Mouse (Mus musculus): ENCODE measurements around the gene Copz2. TPM values are rescaled to one million over a fixed set of nuclear protein-coding genes. Genes with fewer than 3 reads are reported as not detected.
A peak's percentile ranks its signal among the peaks of the same experiment; 100 is the strongest.
"Not testable (repeated sequence)": the region's sequence is repeated elsewhere in the genome, so short reads cannot be mapped to it uniquely, and the experiment has no call there.

Copz2 gene
- total RNA-seq, 2 experiments from 2014 or later = 36.0 to 39.4 TPM

DNA sequence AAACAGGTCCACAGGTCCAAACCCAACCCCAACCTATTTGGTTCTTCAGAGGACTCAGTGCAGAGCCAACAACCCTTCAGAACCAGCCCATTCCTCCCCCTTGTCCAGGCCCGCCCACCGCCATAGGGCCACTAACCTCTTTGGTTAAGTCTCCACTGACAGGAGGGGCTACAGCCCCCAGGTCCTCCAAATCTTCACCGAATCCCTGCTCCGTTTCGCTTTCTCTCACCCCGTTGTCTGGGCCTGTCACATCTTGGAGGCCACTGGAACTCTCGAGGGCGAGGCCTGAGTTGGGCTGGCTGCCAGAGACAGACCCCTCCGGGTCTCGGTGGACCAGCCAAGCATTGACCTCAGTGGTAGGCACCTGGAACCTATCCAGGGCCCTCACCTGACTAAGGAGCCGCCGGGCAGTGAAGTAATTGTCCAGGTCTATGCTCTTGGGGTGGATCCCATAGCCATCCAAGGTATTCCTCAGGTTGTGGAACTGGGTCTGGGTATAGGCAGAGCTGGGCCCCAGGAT is 22.5 kb upstream of the Copz2 start:
- peak in 1 of 2 experiments; percentile 35 for DNase-seq

DNA sequence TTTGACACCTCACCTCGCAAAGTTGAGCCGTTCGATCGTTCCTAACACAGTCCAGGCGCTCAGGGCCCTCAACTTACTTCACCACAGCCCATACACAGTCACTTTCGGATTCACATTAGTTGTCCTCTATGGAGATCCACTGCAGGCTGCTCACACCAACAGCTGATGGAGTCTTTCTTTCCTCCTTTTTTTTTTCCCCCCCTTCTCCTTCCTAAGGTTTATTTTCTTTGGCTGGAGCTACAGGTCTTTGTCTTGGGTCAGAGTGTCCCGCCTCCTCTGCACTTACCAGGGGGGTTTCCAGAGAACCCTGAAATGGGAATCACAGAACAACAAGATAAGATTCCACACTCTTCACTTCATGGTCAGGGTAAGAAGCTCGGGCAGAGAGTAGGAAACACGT is 21.8 kb upstream of the Copz2 start:
- DNase-seq = peak in 1 of 2 experiments; percentile 31
- intact Hi-C loops (cut with DNase I) = loop anchor here (5.0 kb wide), 1 partner anchor 139 kb away; no protein-coding TSS in a partner anchor

More for the DNA sequence above, 22.5 kb upstream of the Copz2 start:
- intact Hi-C loops (cut with DNase I) = loop anchor here (5.0 kb wide), 1 partner anchor 140 kb away; no protein-coding TSS in a partner anchor

DNA sequence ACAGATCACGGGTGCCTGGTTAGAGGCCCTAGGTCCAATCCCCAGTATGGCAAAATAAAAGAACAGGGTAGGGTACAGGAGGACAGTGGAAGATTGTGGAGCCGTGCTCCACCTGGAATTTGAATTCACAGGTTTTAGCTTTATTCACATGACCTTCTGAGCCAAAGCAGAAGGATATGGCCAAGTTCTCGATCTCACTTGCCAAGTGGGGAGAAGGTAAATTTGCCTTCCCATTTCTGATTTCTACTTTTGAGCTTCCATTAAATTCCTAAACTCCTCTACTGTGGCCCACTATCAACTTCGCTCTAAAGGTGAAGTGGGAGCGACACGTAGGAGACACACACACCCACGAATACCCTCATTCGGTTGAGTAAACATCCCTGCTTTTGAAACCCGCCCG is 20.8 kb upstream of the Copz2 start:
- intact Hi-C loops (cut with DNase I) = loop anchor here (1.0 to 5.0 kb wide), 2 partner anchors 40 to 138 kb away; partner anchors contain the start of gene Cbx1

DNA sequence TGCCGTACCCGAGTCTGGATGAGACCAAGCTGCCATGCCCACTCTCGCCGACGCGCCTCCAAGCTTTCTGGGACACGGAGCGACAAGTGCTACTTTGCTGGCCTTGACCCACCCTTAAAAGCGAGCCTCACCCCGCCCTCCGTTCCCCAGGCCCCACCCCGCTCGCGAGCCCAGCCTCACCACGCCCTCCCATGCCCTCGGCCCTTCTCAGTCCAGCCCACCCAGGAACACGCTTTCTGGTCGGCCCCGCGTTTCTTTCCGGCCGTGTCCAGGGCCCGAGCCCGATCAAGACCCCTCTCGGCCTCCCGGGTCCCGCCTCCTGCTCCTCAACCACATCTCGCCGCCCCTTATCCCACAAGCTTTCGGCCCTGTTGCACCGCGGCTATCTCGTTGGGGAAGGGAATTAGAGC is 20.3 kb upstream of the Copz2 start:
- peak; percentile 89 to 91 for DNase-seq
- intact Hi-C loops (cut with DNase I) = loop anchor here (1.0 to 5.0 kb wide), 2 partner anchors 40 to 138 kb away; partner anchors contain the start of gene Cbx1

More for the DNA sequence above, 20.8 kb upstream of the Copz2 start:
- DNase-seq = no peak

DNA sequence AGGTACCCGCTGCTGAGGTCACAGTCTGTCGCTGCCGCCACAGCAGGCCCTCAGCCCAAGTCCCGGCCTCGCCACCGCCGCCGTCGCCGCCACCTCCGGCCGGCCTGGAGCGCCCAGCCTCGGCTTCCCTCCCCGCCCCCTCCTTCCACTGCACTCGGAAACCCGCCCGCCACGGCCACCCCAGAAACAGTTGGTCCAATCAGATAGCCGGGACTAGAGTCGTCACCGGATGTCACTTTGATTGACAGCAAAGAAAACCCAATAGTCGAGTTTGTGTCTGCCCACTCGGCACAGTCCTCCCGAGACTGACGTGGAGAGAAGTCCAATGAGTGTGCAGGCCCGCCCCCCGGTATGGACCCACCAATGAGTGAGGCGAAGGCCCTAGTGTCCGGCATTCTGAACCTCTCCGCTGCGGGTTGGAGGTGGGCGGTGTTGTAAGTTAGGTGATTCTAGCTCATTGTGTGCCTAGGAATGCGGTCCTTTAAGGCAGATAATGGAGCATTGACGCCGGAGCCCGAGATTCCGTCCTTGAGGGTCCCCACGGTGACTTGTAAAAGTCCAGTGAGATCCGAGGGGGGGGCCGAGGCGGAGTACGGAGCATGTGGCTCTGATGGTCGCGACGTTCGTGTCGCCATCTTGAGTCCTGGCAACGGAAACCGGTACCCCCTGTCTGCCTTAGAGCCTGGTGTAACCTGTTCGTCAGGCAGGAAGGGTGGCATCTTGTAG is 19.7 kb upstream of the Copz2 start, which contains the start of gene Nfe2l1:
Gene Nfe2l1, minus strand, starts transcription at position 156 of the 726 bp plus-strand sequence.
- intact Hi-C loops (cut with DNase I) = loop anchor here (1.0 to 5.0 kb wide), 2 partner anchors 41 to 137 kb away; partner anchors contain the start of gene Cbx1
- DNase-seq = peak; percentile 95

DNA sequence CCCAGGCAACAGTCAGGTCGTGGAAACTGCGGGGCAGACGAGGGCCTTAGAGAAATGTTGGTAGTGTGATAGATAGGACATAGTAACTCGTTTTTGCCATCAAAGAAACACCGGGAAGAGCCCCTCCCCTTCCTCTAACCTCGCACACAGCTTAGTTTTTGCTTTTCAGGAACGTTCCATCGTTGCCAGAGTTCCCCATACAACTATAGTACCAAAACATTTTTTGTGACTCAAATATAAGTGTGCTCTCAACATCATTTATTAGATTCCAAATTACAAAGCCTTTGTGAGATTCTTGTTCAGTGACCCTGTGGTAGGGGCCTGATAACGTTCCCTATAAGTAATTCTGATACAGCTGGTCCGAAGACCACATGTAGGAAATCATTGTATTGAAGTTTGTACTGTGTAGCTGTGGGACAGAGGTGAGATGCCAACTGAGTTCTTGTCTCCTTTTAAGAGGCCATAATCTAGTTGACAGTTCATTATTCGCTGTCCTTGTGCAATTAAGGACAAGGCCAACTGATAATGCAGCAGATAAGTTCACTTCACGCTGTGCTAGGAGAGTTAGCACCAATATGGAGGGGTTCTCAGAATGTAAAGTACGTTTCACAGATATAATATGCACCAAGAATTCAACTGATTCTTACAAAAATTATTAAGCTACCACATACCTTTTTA is 19.0 kb upstream of the Copz2 start:
- DNase-seq = no peak
- intact Hi-C loops (cut with DNase I) = loop anchor here (1.0 kb wide), 1 partner anchor 19 kb away; the partner anchor contains the start of gene Copz2

DNA sequence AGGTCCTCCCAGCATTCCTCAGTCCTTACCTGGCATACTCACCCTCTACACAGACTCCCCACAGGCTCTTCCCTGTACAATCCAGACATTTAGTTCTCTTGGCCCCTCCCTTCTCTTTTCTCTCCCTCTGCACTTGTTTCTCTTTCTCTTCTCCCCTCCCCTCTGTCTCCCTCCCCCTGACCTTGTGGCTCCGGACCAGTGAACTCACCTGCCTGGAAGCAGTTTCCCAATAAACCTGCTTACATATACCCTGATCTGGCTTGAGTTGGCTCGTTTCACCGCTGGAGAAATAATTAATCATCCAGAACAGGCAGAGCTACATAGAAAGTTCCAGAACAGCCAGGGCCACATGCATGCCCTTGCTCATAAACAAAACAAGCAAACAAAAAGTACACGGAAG is 18.2 kb upstream of the Copz2 start:
- DNase-seq = no peak
- intact Hi-C loops (cut with DNase I) = loop anchor here (1.0 kb wide), 1 partner anchor 18 kb away; the partner anchor contains the start of gene Copz2

DNA sequence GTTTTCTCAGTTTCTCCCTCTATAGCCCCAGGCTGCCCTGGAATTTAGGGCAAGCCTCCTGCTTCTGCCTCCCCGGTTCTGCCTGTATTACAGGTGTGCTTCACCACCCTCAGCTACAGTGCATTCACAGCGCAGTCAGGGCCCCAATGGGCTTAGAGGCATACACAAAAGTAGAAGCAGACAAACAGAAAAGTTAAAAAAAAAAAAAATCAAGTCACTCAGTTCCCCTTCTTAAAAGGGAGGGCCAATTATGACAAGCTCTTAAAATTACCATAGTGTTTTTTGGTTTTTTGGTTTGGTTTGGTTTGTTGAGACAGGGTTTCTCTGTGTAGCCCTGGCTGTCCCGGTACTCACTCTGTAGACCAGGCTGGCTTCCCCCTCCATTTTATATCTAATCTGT is 17.1 kb upstream of the Copz2 start:
- DNase-seq = no peak
- intact Hi-C loops (cut with DNase I) = no loop called here

DNA sequence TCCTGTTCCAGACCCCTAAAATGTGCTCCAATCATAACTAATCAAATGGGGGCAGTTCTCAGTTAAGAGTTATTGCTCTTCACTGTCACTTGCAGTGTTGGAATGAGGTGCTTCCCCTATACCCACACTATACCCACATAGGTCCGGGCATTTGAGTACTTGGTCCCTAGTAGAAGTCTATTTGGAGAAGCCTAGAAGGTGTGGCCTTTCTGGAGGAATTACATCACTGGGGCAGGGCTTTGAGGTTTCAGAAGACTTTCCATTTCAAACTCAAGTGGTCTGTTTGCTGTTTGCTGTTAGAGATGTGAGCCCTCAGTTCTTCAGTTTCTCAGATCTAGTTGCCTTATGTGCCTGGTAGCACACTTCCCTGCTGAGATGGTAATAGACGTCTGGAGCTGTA is 16.7 kb upstream of the Copz2 start:
- intact Hi-C loops (cut with DNase I) = no loop called here
- DNase-seq = no peak

DNA sequence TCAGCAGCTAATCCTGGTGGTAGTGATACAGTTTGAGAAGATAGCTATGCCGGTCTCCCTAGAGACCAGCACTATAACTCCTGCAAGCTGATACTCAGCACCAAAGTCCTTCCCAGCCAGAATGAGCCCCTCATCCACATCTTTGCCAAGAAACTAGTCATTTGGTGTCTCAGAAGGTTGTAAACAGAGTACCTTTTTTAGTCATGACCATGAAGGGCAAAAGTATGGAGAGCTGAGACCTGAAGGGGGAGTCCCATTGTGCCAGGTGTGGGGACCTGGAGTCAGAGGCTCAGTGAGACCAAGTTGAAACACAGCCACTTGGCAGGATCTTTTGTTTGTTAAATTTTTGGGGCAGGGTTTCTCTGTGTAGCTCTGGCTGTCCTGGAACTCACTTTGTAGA is 15.5 kb upstream of the Copz2 start:
- no peak for DNase-seq
- intact Hi-C loops (cut with DNase I) = no loop called here

DNA sequence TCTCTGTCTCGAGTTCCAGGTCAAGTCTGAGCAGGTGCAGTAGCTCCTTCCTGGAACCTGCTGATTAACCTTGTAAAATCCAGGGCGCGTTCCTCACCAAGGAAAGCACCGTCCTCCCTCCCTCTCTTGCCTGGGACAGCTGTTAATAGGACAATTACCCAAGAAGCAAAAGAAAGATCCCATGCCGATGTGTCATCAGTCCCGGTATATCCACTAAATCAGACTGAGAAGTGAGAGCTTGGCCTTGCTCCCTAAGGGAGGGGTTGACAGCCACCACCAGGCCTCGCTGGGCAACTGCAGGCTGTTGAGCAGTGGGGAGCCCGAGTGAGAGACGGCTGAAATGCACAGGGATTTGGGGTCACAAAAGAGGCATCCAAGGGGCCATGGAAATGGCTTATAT is 12.4 kb upstream of the Copz2 start:
- DNase-seq = no peak
- intact Hi-C loops (cut with DNase I) = no loop called here

DNA sequence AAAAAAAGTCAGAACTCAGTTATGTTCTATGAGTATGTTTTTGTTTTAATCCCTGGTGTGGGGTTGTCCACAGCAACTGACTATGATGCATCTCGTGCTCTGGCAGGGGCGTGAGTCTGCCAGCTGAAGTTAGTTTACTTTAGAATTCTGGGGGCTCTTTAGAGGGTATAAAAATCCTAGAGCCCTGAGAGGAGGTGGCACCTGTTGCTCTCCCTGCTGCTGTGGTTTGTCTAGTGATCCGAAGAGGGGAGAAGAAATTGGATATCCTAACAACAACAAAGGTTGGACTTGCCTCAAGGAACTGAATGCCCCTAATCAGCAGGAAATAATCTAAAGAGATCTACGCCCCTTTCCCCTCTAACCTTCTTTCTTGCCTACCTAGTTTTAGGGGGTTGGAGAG is 11.3 kb upstream of the Copz2 start:
- intact Hi-C loops (cut with DNase I) = loop anchor here (2.0 kb wide), 1 partner anchor 16 kb away; no protein-coding TSS in a partner anchor
- no peak for DNase-seq

DNA sequence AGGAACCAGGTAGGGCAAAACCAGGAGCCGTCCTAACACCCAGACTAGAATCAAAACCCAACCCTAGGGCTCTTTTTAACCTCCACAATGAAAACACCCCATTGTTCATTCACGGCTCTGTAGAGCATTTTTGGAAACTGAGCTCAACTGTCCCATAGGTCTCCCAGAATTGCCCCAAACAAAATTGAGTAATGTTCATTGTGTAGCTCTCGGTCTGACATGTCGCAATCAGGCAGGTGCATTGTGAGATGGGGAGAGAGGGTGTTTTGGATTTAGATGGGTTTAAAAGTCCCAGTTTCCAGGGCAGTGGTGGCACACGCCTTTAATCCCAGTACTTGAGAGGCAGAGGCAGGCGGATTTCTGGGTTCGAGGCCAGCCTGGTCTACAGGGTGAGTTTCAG is 10.2 kb upstream of the Copz2 start:
- no peak for DNase-seq

DNA sequence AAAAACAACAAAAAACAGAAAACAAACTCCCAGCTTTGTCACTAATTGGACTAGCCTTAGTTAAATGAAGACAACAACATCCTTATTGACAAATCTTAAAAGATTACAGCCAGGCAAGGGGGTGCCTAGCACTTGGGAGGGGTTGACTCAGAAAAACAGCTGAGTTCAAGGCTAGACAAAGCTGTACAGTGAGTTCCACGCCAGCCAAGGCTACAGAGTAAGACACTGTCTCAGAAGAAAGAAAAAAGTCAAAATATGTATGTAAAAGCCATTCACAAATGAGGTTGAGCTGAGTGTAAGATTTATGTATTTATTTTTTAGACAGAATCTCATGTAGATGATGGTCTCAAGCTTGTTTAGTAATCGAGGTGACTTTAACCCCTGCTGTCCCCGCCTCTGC is 9.8 kb upstream of the Copz2 start:
- intact Hi-C loops (cut with DNase I) = loop anchor here (2.0 kb wide), 1 partner anchor 15 kb away; no protein-coding TSS in a partner anchor
- no peak for DNase-seq

More for the DNA sequence above, 10.2 kb upstream of the Copz2 start:
- intact Hi-C loops (cut with DNase I) = loop anchor here (2.0 kb wide), 1 partner anchor 15 kb away; no protein-coding TSS in a partner anchor

DNA sequence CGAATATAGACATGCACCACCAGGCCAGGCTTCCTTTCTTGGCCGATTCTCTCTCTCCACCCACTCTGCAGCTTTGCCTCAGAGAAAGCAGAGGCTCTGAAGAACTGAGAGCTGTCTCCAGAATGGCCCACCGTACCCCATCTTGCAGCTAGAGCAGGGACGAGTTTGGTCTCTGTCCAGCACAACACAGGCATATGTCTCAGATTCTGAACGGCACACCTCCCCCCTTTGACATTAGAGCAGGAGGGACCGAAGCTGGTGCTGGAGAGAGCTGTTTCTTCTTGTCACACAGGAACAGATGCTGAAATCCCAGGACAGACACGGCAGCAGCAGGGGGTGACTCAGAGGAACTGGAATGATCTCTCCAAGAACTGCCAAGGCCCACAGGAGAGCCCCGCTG is 9.4 kb upstream of the Copz2 start:
- DNase-seq = no peak
- intact Hi-C loops (cut with DNase I) = no loop called here

DNA sequence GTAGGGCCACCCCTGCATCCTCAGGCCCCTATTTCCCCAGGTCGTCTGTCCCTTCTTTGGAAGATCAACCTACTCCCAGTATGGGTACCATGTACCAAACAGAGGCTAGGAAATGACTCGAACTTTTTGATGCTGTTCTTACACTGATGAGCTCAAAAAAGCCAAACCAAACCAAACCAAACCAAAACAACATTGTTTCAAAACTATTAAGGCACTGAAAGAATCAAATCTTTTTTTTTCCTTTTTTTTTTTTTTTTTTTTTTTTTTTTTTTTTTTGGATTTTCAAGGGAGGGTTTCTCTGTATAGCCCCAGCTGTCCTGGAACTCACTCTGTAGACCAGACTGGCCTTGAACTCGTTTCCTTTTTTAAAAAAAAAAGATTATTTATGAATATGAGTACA is 6.0 kb upstream of the Copz2 start:
- no peak for DNase-seq
- intact Hi-C loops (cut with DNase I) = no loop called here

DNA sequence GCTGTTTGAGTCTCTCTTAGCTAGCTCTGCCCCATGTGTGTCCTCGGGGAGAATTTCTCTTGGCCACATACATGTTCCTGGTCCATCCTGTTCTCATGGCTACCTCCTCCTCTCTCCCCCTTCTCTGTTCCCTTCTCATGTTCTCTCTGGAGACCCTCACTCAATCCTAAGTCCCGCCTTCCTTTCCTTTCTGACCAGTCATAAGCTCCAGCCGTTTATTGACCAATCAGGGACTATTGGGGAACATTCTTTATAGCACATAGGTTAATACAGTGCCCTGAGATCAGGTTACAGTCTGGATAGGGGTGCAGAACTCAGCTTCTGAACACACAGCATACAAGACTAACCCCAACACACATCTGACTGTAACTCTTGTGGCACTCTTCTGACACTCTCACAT is 2.4 kb upstream of the Copz2 start:
- intact Hi-C loops (cut with DNase I) = no loop called here
- no peak for DNase-seq

DNA sequence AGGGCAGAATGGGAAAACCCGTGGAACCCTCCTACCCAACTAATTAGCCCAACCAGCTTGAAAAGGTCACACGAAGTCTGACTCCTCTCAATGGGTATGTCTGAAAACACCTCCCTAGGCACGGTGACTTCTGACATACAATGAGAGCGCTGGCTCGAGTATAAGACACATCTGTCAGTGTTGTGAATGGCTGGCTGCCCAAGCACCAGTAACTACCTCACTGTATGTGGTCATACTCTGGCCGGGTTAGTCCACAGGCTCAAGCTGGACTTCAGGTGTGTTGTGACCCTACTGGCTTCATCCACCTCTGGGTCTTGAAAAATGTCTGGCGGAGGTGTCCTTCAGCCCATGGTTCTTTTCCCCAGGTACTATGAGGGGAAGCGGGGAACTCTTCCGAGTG is 976 bp upstream of the Copz2 start:
- intact Hi-C loops (cut with DNase I) = loop anchor here (1.0 kb wide), 1 partner anchor 17 kb away; no protein-coding TSS in a partner anchor
- DNase-seq = no peak

DNA sequence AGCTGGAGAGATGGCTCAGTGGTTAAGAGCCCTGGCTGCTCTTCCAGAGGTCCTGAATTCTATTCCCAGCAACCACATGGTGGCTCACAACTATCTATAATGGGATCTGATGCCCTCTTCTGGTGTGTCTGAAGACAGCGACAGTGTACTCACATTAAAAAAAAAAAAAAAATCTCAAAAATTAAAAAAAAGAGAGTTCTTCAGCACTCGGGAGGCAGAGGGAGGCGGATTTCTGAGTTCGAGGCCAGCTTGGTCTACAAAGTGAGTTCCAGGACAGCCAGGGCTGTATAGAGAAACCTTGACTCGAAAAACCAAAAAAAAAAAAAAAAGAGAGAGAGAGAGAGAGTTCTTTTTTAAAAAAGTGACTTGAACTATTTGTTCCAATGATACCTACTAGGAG is 525 bp upstream of the Copz2 start:
- intact Hi-C loops (cut with DNase I) = loop anchor here (1.0 kb wide), 1 partner anchor 18 kb away; no protein-coding TSS in a partner anchor

DNA sequence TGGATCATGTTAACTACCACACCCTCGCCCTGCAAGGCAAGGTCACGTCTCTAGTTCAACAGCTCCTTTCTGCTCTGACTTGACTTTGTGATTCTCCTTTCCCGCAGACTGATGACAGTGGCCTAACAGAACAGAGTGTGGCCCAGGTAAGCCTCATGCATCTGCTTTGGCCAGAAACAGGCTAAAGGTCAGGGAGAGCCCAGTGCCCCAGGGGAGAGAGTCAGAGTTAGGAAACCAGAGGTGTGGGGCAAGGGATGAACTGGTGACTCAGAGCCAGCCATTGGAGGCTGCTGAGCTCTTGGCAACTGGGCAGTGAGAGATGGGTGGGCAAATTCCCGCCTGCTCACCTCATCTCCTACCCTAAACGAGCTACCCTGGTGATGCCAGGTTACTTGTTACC is 7.8 kb downstream of the Copz2 start:
- no peak for DNase-seq
- intact Hi-C loops (cut with DNase I) = no loop called here

More for the DNA sequence above, 525 bp upstream of the Copz2 start:
- DNase-seq = not testable (repeated sequence)

DNA sequence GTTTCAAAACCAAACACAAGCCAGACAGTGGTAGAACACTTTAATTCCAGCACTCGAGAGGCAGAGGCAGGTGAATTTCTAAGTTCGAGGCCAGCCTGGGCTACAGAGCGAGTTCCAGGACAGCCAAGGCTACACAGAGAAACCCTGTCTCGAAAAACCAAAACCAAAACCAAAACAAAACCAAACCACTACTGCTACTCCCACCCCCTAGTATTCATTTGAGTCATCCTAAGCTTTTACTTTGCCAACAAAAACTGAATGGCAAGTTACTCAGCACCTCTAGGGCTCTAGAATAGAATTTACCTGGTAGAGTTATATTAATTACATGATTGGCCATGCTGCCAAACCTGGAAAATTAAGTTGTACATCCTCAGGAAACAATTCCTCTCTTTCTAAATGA is 10.0 kb downstream of the Copz2 start:
- intact Hi-C loops (cut with DNase I) = loop anchor here (2.0 to 5.0 kb wide), 4 partner anchors 77 to 581 kb away; no protein-coding TSS in a partner anchor
- DNase-seq = no peak
